Comparison of ENCODE assay signal across 20 mouse cellular contexts in genomic region chr5:28333731-28334130, GRCm38 (mm10). TPM values are rescaled to one million over a fixed set of nuclear protein-coding genes. Genes with fewer than 3 reads are reported as not detected.
DNase-seq lines count a peak whose midpoint lies in the region; ATAC-seq and TF ChIP-seq lines count a peak whose summit lies in the region.
"Had no signal": no experiment of that assay in that cellular context is flagged by ENCODE, and none has a peak within 500 bp of the region (broad histone marks: within the 10 kb centered on the region; RNA-seq: fewer than 3 reads in every experiment).

No protein-coding gene starts in this region.

- intact Hi-C loops in heart, adult 2 months (cut with DNase I), result no loop called here
- intact Hi-C loops in heart, postnatal 14 days (cut with DNase I), result no loop called here

- no peak for ATAC-seq in erythroid progenitor cell, adult 5-6 weeks (replicated peaks; ENCODE audit: low FRiP score, poor library complexity, severe bottlenecking)
- no peak for ATAC-seq in lung, postnatal 0 days
- ATAC-seq: activated CD4-positive, CD25-positive, alpha-beta regulatory T cell, adult 4 months; forebrain, embryonic 16.5 days had no signal

- peak; percentile 26 for DNase-seq in adrenal gland, adult 2 months
- DNase-seq in adrenal gland, adult 8-10 months, result no peak
- peak; percentile 53 to 64 for DNase-seq in heart, adult 2 months
- no peak for DNase-seq in heart, embryonic 10.5 days (ENCODE audit: low spot score)
- peak; percentile 31 for DNase-seq in 3T3-L1 (ENCODE audit: low read depth, low spot score)
- peak; percentile 39 to 42 for DNase-seq in heart, postnatal 14 days
- DNase-seq in lung, postnatal 0 days (ENCODE audit: low spot score), result no peak
- DNase-seq: cerebellum, adult 9-10 months; midbrain, embryonic 14.5 days; right cerebral cortex, adult 18-20 months; spleen, adult 18-20 months had no signal

- H3K27ac ChIP-seq in heart, adult 2 months, result no peak overlapping the region
- no peak overlapping the region for H3K27ac ChIP-seq in heart, embryonic 10.5 days
- no peak overlapping the region for H3K27ac ChIP-seq in lung, postnatal 0 days (ENCODE audit: low read length)
- H3K27ac ChIP-seq: embryonic facial prominence, embryonic 10.5 days; hindbrain, embryonic 12.5 days; limb, embryonic 15.5 days; lung, embryonic 15.5 days; stomach, embryonic 15.5 days had no signal

- peaks cover 29% of the 10 kb centered on the region for H3K36me3 ChIP-seq in heart, adult 2 months (ENCODE audit: control insufficient read depth, insufficient read depth, low read length)
- peaks cover 59% of the 10 kb centered on the region for H3K36me3 ChIP-seq in heart, embryonic 10.5 days
- peaks cover 10% of the 10 kb centered on the region; the same call in 1 of the 2 replicates for H3K36me3 ChIP-seq in lung, postnatal 0 days (ENCODE audit: insufficient read depth, low read length)

- H3K27me3 ChIP-seq in heart, adult 2 months (ENCODE audit: control insufficient read depth, insufficient read depth, low read length), result no peaks in the 10 kb centered on the region
- no peaks in the 10 kb centered on the region for H3K27me3 ChIP-seq in heart, embryonic 10.5 days (ENCODE audit: insufficient read depth, poor library complexity, severe bottlenecking)
- H3K27me3 ChIP-seq in lung, postnatal 0 days (replicated peaks; ENCODE audit: insufficient read depth, low read length), result no peaks in the 10 kb centered on the region
- H3K27me3 ChIP-seq: hindbrain, embryonic 12.5 days; limb, embryonic 15.5 days; lung, embryonic 15.5 days; stomach, embryonic 15.5 days had no signal

- TF ChIP-seq POLR2A in heart, adult 2 months (IDR thresholded peaks at IDR 0.05; ENCODE audit: insufficient read depth, low read depth, low read length), result no peak

- H3K79me2 ChIP-seq in heart, adult 2 months (replicated peaks; ENCODE audit: control insufficient read depth, insufficient read depth, low read length), result peaks cover 1% of the 10 kb centered on the region; the same call in 1 of the 2 replicates

- H3K9ac ChIP-seq in heart, adult 2 months (ENCODE audit: low read depth, low read length), result no peak overlapping the region
- no peak overlapping the region for H3K9ac ChIP-seq in lung, postnatal 0 days (replicated peaks; ENCODE audit: low read depth)
- H3K9ac ChIP-seq: hindbrain, embryonic 12.5 days; limb, embryonic 15.5 days; lung, embryonic 15.5 days; stomach, embryonic 15.5 days had no signal

- H3K9me3 ChIP-seq in heart, embryonic 10.5 days, result no peaks in the 10 kb centered on the region
- no peaks in the 10 kb centered on the region for H3K9me3 ChIP-seq in lung, postnatal 0 days (ENCODE audit: low read length)
- H3K9me3 ChIP-seq: embryonic facial prominence, embryonic 10.5 days; hindbrain, embryonic 12.5 days; limb, embryonic 15.5 days; lung, embryonic 15.5 days; stomach, embryonic 15.5 days had no signal

- peaks cover 3% of the 10 kb centered on the region for H3K4me1 ChIP-seq in heart, adult 2 months (ENCODE audit: control insufficient read depth, insufficient read depth, low read length)
- H3K4me1 ChIP-seq in heart, embryonic 10.5 days, result no peaks in the 10 kb centered on the region
- H3K4me1 ChIP-seq in lung, postnatal 0 days (ENCODE audit: insufficient read depth, low read depth, low read length), result no peaks in the 10 kb centered on the region
- H3K4me1 ChIP-seq: embryonic facial prominence, embryonic 10.5 days; hindbrain, embryonic 12.5 days; limb, embryonic 15.5 days; lung, embryonic 15.5 days; stomach, embryonic 15.5 days had no signal

- WGBS in heart, adult 2 months, result 48% methylated on average over 2 of the region's 2 CpGs
- 94% methylated on average over 2 of the region's 2 CpGs for WGBS in heart, embryonic 10.5 days
- 78% methylated on average over 2 of the region's 2 CpGs for WGBS in lung, postnatal 0 days

- no peak for TF ChIP-seq CTCF in heart, adult 2 months (IDR thresholded peaks at IDR 0.05)
- no peak for TF ChIP-seq CTCF in lung, postnatal 0 days (IDR thresholded peaks at IDR 0.05)

- no peak for TF ChIP-seq EP300 in heart, adult 2 months (IDR thresholded peaks at IDR 0.05; ENCODE audit: insufficient read depth, low read depth, low read length)
- no peak for TF ChIP-seq EP300 in lung, postnatal 0 days (IDR thresholded peaks at IDR 0.05)

- no peak overlapping the region for H3K4me2 ChIP-seq in lung, postnatal 0 days (replicated peaks; ENCODE audit: low read depth, low read length)
- H3K4me2 ChIP-seq: hindbrain, embryonic 12.5 days; limb, embryonic 15.5 days; lung, embryonic 15.5 days; stomach, embryonic 15.5 days had no signal

- no peak overlapping the region for H3K4me3 ChIP-seq in heart, adult 2 months
- no peak overlapping the region for H3K4me3 ChIP-seq in heart, embryonic 10.5 days
- no peak overlapping the region for H3K4me3 ChIP-seq in lung, postnatal 0 days (ENCODE audit: low read depth, low read length)
- H3K4me3 ChIP-seq: embryonic facial prominence, embryonic 10.5 days; erythroblast, embryonic 14.5 days; hindbrain, embryonic 12.5 days; limb, embryonic 15.5 days; lung, embryonic 15.5 days; stomach, embryonic 15.5 days had no signal

RNA-seq across cellular contexts. Expression of gene Rbm33, which starts 16.8 kb away (rescaled TPM):
- total RNA-seq in adrenal gland, adult 2 months (2021), result 10 to 100 TPM; 34.4 to 48.4 TPM
- 26.4 and 36.5 TPM in 2 replicates for polyA plus RNA-seq in adrenal gland, adult 2 months (2012; rRNA removed)
- 10 to 100 TPM; 42.9 to 72.1 (median 55.9) TPM for total RNA-seq in adrenal gland, adult 8-10 months (2022)
- 10 to 100 TPM; 38.5 to 41.1 TPM for total RNA-seq in heart, adult 2 months (2021)
- 13.6 and 19.3 TPM in 2 replicates for polyA plus RNA-seq in heart, adult 2 months (2012; rRNA removed)
- polyA plus RNA-seq in heart, embryonic 10.5 days (2016; fragmentation: Nextera tagmentation; extraction: Ambion mirVana), result 9.6 and 9.9 TPM in 2 replicates
- 10 to 100 TPM; 33.7 to 39.7 TPM for total RNA-seq in heart, postnatal 14 days (2021)
- 68.5 and 91.0 TPM in 2 replicates for total RNA-seq in erythroid progenitor cell, adult 5-6 weeks (2015; ENCODE audit: low replicate concordance)
- total RNA-seq in erythroid progenitor cell, adult 5-6 weeks (2017; ENCODE audit: low replicate concordance), result 101 and 126 TPM in 2 replicates
- 7.4 and 8.6 TPM in 2 replicates for polyA plus RNA-seq in lung, postnatal 0 days (2015; fragmentation: Nextera tagmentation; extraction: Ambion mirVana)

Comparison
In these comparisons a context has a peak if more than half of its experiments do, and no peak if none do; other contexts are left out.
1. DNase-seq: peak in adrenal gland, adult 2 months (single experiment), heart, adult 2 months (2 of 2), 3T3-L1 (single experiment) and heart, postnatal 14 days (2 of 2); none in adrenal gland, adult 8-10 months (single experiment), heart, embryonic 10.5 days (single experiment) and lung, postnatal 0 days (single experiment).